Mouse (Mus musculus): ENCODE results near the gene Adarb1. TPM values are rescaled to one million over a fixed set of nuclear protein-coding genes. Genes with fewer than 3 reads are reported as not detected.

Adarb1 gene
- total RNA-seq, 2 experiments from 2014 or later: 64.3 to 70.4 TPM

DNA sequence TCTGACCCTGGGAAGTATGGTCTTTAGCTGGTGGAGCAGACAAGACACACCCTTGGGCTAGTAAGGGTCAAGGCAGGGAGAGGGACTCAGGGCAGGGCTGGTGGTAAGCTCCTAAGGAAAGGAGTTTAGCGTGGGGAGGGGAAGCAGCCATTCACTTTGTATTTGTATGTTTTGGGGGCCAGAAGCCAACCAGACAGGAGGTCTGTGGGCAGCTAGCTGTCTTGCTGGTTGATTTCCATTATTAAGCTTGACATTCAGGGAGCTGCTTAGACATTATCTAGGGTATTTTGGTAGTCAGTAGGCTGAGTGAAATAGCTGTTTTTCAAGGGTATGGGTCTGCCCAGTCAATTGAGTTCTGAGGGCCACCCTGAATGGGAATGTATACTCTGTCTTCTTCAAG, 20.0 kb upstream of the Adarb1 start:
- DNase-seq: no peak
- intact Hi-C loops (cut with DNase I): no loop called here

DNA sequence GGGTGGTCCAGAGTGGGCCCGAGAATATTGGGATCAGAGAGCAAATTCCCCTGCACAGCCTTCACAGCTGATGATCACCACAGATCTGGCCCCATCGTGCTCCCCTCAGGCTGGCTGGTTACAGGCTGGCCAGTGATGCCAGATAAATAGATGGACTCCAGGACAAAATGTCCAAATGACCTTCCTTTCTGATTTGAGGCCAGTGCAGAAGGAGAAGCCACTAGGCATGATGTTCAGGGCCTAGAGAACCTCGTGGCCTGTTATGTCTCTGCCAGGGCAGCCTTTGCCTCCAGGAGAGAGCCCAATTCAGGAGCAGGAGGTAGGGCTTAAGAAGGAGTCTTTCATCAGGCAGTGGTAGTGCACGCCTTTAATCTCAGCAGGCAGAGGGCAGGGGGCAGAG, 17.3 kb upstream of the Adarb1 start:
- intact Hi-C loops (cut with DNase I): no loop called here
- no peak for DNase-seq

DNA sequence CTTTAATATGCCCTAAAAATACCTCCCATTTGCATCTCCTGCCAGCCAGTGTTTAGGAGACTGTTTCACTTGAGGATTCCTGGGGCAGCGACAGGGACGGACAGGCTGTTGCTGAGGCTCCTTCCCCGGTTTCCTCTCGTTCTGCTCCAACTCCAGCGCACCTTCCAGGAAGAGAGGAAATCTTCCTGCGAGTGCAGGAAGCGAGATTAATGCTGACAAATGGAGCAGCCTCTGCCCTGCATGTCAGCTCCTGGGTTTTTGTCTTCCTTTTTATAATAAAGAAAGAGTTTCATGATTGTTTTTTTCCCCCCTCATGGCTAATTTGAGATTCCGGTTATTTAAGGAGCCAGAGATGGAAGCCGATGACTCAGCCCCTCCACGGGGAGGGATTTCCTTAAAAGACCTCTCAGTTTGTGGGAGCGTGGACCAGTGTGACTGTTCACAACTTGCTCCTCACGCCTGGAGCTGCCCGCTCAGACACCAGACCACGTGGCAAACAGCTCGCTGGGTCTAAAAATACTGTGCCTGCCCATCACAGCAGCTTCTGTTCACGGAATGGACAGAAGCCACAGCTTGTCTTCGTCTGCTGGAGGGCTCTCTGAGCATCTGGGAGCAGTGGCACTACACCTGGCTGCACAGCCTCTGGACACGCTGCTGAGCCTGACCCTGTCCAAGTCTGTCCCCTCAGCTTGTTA, 16.5 kb upstream of the Adarb1 start:
- peak; percentile 30 for DNase-seq
- intact Hi-C loops (cut with DNase I): no loop called here

DNA sequence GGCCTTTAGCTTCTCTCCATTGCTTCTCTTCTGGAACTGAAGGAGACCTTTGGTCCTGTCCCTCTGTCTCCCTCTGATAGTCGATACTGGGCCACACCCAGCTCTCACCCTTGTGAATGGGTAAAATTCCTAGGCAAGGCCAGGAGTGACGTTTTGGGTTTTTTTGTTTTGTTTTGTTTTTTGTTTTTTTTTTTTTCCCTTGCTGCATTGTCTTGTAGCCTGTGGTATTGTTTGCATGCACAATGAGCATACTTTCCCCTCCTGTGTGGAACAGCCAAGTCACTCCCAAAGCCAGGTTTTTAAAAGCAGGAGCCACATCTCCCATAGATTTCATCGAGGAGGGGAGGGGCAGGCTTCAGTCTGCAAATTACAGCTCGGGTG, 16.0 kb upstream of the Adarb1 start:
- DNase-seq: no peak
- intact Hi-C loops (cut with DNase I): no loop called here

DNA sequence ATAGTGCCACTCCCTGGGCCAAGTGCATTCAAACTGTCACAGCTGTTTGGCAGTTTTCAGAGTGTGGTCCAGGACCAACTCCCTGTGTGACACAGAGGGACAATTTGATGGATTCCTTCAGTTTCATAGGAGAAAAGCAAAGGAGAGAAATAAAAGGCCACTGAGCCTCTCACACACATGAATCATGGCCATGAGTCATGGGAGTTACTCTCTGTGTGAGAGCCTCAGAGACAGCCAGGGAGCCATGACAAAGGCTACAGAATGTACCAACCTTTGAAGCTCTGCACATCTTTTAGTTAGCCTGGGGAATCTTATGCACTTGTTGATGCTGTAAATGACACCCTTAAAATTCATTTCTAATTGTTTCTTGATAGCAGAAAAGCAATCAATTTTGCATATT, 12.7 kb upstream of the Adarb1 start:
- DNase-seq: no peak
- intact Hi-C loops (cut with DNase I): no loop called here

DNA sequence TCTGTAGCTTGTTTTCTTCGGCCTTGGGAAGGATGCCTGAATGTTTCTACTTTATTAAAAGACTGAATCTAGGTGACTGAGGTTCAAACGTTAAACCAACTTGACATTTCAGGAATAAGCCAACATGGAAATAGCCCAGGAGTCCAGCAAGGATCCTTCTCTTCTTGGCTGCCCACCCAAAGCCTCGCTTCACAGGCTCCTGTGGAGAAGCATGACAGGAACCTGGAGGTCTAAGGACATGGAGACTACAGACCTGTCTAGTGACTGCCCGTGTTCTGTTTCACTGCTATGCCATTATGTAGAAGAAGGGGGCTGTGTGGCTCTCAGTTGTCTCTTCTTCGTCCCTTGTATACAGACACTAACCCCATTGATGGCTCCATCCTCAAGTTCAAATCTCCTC, 11.9 kb upstream of the Adarb1 start:
- intact Hi-C loops (cut with DNase I): no loop called here
- DNase-seq: no peak

DNA sequence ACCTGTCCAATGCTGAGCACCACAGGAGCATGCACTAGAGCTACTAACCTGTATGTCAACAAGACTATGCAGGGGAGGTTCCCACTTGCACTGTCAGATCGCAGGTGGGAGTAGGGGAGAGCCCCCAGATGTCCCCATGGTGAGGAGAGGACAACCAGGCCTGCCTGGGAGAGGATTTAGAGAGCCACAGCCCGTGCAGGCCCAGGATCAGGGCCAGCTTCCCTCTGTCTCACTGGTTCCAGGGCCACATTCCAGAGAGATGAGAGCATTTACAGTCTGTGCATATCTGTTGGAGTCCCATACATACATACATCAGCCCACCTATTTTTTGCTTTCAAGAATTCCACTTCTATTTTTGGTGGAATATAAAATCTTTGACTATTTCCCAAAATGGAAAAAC, 9.5 kb upstream of the Adarb1 start:
- DNase-seq: no peak
- intact Hi-C loops (cut with DNase I): no loop called here

DNA sequence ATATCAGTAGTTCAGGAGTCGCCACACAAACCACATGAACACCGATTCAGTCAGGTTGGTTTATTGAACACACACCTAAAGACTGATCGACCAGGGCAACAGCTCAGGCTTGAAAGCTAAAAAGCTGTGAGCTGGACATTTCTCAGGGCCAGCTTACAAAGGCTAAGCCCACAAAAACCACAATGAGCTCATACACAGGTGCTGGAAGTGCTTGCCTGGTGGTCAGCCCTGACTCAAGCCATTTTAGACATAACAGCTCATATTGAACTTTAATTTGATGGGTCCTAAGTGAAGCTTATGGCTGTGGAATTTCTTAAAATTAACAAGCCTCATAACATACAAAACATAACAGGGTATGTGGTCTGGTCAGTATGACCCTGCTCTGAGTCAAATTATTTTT, 2.1 kb upstream of the Adarb1 start:
- no peak for DNase-seq
- intact Hi-C loops (cut with DNase I): no loop called here

DNA sequence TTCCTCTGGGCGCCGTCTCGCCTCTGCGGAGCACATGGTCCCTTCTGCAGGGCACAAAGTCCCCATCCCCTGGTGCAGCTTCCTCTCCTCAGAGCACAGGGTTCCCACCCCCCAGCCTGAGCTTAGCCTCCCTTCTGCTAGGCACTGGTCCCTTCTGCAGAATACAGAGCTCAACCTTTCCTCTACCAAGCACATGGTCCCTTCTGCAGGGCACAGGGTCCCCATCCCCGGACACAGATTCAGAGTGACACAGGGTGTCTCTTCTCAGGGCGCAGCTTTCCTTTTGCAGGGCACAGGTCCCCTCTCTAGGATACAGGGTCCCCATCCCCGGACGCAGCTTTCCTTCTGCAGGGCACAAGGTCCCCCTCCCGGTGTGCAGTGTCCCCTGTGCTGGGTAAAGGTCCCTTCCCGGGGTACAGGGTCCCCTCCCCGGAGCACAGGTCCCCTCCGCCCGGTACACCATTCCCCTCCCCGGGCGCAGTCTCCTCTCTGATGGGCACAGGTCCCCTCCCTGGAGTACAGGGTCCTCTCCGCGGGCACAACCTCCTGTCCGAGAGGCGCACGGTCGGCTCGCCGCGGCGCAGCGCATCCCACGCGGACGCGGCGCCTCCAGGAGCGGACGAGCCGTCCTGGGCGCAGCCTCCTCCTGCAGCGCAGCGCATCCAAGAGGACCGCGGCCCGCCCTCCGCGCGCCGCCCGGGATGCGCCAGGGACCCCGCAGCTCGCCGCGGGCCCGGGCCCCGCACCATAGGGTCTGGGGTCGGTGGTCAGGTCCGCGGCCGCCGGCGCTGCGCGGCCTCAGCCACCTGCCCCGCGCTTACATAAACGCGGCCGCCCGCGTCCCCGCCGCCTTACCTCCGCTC, 599 bp downstream of the Adarb1 start:
- intact Hi-C loops (cut with DNase I): no loop called here
- DNase-seq: no peak

DNA sequence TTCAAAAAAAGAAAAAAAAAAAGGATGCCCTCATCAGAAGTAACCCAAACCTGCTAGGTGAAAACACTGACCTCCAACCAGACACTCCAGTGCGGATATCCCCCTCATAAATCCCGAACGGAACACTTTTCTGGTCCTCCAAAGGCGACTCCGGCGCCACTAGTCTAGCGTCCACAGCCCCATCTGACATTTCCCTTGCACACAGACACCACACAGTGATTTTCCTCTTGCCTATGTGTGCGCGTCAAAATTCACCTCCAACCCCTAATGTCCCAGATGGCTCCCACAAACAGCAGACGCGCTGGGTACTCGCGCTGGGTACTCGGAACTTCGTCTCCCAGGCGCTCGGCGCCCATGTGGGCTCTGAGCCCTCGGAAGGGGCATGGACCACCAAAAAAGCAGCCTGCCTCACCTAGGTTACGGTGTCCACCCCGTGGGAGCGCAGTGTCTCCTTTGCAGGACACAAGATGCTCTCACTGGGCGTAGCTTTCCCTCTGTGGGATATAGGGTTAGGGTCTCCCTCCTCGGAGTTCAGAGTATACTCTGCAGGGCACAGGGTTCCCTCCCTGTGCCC, 1.3 kb downstream of the Adarb1 start:
- DNase-seq: no peak
- intact Hi-C loops (cut with DNase I): no loop called here

DNA sequence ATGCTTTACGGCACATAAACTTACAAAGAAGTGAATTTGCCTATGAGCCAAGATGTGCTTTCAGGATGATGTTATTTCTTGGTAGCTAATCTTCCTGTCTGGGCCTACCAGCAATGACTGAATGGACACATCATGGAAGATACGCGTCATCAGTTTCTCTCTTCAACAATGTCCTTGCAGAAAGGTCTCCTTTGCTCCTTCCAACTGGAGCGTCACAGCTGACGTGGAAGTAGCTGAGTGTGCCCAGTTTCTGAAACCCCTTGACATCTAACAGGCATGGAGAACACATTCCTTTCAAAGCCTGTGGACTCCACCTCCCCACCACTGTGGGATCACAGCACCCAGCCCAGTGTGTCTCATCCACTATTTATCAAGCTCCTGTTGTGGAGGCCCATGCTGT, 2.2 kb downstream of the Adarb1 start:
- intact Hi-C loops (cut with DNase I): no loop called here
- no peak for DNase-seq

DNA sequence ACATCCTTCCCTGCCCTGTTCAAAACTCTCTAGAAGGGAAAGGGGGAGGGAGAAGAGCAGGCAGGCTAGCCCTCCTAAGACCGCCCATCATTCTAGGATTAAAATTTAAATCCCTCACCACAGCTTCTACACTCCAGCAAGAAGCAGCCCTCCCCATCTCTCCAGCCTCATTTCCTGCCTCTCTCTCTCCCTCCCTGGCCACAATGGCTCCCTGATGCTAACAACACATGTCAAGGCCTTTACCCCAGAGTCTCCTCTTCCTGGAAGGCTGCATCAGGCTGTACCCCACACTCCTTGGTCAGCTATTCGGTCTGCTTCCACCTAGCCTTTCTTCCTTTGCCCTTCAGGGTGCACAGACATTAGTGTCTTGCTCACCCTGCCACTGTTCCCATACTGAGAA, 4.3 kb downstream of the Adarb1 start:
- intact Hi-C loops (cut with DNase I): no loop called here
- DNase-seq: no peak

DNA sequence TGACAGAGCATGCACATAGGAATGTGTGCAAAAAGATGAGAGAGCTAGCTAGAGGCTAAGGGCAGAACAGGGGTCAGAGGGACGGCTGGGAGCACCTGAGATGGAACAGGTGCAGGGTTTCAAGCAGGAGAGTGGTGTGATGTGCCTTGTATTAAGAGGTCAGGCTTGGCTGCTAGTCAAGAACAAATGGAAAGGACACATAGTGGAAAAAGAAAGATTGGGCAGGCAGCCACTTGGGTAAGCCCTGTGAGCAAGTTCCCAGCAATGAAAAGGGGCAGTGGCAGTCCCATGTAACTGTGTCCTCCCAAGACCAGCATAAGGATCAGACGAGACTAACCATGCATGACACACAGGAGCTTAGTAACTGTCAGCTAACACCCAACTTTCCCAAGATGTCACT, 8.9 kb downstream of the Adarb1 start:
- intact Hi-C loops (cut with DNase I): no loop called here

DNA sequence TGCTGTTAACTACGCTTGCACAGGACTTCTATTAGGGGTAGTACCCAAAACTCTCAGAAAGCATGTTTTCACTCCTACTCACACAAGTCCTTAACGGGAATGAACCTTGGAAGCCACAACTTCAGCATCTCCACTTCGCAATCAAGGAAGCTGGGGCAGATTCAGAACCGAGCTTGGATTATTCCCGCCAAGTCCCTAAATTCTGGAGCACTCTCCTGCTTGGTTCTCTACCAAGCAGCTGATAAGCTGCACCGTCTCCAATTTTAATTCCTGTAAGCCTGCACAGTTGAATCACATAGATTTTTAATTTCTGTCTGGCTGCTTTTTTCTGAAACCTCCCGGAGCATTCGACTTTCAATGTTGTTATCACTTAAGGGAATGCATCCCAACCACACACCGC, 9.8 kb downstream of the Adarb1 start:
- intact Hi-C loops (cut with DNase I): no loop called here
- no peak for DNase-seq

More for the DNA sequence above, 8.9 kb downstream of the Adarb1 start:
- no peak for DNase-seq

DNA sequence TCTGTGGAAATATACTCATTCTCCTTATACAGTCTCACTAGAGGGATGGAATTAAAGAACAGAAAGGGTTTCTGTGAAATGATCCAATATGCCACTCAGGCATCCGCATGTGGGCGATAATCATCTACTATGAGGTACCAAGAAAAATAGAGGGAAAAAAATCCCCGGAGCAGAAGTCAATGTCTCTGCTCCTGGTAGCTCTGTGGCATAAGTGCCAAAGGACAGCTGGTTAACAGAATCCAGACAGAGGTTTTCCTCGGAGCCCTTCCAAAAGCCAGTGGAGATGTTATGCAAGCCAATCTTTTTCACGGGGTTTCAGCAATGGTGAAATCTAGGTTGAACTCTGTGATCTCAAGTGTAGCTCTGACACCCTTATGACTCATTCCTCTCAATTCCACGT, 11.6 kb downstream of the Adarb1 start:
- no peak for DNase-seq
- intact Hi-C loops (cut with DNase I): no loop called here

DNA sequence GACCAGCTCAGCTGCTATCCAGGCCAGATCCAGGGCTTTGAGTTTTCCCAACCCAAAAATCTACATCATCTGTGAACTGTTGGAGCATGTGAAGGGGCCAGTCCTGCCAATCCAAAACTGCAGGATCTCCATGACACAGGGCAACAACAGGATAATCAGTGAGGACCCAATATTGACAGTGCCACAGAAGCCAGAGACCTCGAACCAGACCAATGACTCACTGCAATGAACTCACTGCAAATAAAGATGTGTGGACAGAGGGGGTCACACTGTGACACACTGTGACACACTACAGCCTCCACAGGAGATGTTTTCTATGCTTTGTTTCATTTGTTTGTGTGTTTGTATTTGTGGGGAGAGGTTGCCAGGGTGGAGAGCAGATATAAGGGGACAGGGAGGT, 15.6 kb downstream of the Adarb1 start:
- no peak for DNase-seq
- intact Hi-C loops (cut with DNase I): no loop called here

DNA sequence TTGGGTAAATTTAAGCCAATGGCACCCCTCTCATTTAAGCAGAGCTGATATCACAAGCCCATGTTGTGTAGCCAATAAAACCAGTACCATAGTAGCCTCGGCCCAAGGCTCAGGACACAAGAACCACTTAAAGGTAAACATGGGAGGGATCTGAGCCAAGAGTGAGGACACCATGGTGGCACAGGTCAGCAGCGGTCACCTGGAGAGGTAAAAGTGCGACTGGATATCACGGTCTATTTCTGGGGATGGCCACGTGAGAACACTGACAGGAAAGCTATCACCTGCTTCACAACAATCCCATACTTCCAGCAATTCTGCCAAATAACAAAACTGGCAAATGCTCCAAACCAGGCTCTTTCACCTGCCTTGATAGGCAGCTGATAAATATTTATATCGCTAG, 17.0 kb downstream of the Adarb1 start:
- intact Hi-C loops (cut with DNase I): no loop called here

DNA sequence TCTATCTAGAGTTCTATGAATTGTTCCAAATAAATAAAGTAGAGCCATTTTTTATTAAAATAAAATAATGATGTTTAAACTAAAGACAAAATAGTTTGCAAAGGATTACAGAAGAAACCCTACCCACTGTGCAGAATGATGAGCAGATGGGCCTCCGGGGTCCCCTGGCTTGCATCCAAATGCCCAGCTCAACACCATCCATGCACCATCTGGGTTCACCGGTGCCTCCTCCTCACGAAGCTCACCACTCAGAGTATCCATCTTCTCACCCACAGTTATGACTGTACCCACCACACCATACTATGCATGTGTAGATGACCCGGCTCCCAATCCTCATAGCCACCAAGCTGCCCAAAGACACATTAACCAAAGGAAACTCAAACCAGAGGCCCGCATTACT, 18.1 kb downstream of the Adarb1 start:
- peak; percentile 86 for DNase-seq
- intact Hi-C loops (cut with DNase I): no loop called here

More for the DNA sequence above, 17.0 kb downstream of the Adarb1 start:
- DNase-seq: no peak

DNA sequence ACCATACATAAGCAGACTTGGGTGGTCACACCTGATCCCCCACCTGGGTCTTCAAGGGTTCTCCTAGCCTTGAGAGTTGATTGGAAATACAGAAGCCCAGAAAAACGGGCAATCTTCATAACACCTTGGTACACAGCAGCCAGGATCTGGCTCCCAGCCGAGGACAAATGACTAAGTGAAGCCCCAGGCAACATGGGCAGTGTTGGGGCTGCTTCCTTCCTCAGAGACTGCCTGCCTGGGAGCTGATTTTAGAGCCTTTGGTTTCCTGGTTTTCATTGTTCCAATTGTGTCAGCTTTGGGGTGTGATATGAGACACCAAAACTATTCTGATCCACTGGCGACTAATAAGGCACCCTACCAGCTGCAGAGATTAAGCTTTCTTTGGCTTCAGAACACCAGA, 20.0 kb downstream of the Adarb1 start:
- intact Hi-C loops (cut with DNase I): no loop called here
- DNase-seq: no peak

DNA sequence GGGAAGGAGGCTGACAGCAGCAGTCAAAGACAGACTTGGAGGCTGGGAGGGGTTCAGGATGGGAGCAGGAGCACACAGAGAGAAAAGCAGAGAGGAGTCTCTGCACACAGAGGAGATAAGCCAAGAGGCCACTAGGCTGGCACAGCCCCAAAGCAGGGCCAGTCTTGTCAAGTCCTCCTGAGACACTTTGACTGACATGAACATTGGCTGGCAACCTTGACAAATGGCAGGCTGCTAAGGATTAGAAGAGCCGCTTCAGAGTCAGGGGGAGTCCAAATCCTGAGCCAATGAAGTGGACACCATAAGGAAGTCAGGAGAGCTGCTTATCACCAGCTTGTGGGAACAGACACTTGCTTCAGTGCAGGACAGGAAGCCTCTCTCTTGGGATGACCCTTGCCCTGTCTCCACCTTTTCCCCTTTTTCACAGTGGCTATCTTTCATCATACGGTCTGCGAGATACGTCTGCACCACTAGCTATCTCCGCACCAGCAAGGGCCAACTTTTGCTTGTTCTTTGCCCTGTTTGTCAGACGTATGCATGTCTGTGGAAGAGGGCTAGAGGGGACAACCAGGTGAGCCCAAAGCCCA, 20.9 kb downstream of the Adarb1 start:
- intact Hi-C loops (cut with DNase I): no loop called here
- DNase-seq: peak; percentile 92

DNA sequence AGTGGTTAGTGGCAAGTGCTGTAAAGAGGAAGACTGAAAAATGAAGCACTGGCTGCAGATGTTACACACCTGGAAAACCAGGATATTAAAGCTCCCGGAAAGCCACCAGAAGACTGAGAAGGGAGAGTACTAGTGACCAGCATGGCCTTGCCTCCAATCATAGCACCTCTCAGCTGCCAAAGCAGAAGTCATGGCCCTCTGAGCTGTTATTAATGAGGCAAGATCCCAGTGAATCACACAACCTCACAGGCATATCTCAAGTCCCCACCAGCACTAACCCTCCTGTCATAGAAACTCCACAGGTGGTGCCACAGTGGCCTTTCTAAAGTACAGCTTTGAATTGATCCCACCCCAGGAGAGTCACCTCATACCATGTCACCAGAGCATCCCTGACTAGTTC, 22.1 kb downstream of the Adarb1 start:
- intact Hi-C loops (cut with DNase I): no loop called here
- DNase-seq: no peak

DNA sequence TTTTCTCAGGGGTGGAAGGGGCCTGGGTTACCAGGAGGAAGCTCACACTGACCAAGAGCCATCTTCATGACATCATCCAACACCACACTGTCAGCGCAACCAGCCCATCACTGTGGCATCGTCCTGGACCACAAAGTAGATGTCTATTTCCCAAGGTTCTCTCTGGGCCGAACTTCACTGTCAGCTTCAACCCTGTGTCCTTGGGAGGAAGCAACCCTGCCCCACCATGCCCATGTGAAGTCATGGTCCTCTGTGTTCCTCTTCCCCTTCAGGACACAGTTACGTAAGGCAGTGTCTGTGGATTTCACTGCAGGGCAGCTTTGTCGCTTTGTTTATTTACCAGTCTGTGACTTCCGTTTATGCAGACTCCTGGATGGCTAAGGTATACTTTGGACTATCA, 27.0 kb downstream of the Adarb1 start:
- DNase-seq: no peak
- intact Hi-C loops (cut with DNase I): no loop called here
